Mouse (Mus musculus) kidney, embryonic 16.5 days (tissue): ENCODE results near the gene Col4a6. TPM values are rescaled to one million over a fixed set of nuclear protein-coding genes. Genes with fewer than 3 reads are reported as not detected.

Source experiments
- ATAC-seq: fragments of 200-750 bp; cut with Nextera tagmentation; 2 replicates; pipeline ENCODE4 v1.8.0; 2017; ENCODE audit warnings: moderate TSS enrichment; ENCODE audit not compliant: low FRiP score, low TSS enrichment
- H3K27ac ChIP-seq: fragments of 300-500 bp; sonication (generic); 2 replicates; pipeline ENCODE4 v1.5.1; 2014; ENCODE audit warnings: low read length
- H3K27me3 ChIP-seq: fragments of 300-500 bp; sonication (generic); 2 replicates; pipeline ENCODE4 v1.6.1; 2014; ENCODE audit warnings: low read length, control low read depth, mixed read lengths; ENCODE audit not compliant: insufficient read depth
- H3K36me3 ChIP-seq: fragments of 300-500 bp; sonication (generic); 2 replicates; pipeline ENCODE4 v1.6.1; 2014; ENCODE audit warnings: low read length, control low read depth, mixed read lengths; ENCODE audit not compliant: insufficient read depth
- H3K4me1 ChIP-seq: fragments of 300-500 bp; sonication (generic); 2 replicates; pipeline ENCODE4 v1.6.1; 2014; ENCODE audit warnings: low read length, control low read depth, mixed read lengths; ENCODE audit not compliant: insufficient read depth
- H3K4me2 ChIP-seq: fragments of 300-500 bp; sonication (generic); replicated peaks from 2 replicates; pipeline ENCODE4 v1.6.1; 2014; ENCODE audit warnings: low read depth, low read length
- H3K4me3 ChIP-seq: fragments of 300-500 bp; sonication (generic); 2 replicates; pipeline ENCODE4 v1.5.1; 2014; ENCODE audit warnings: mild to moderate bottlenecking, low read length
- H3K9ac ChIP-seq: fragments of 300-500 bp; sonication (generic); replicated peaks from 2 replicates; pipeline ENCODE4 v1.6.1; 2014; ENCODE audit warnings: low read length
- H3K9me3 ChIP-seq: fragments of 300-500 bp; sonication (generic); 2 replicates; pipeline ENCODE4 v1.6.1; 2016; ENCODE audit warnings: low read length, control low read depth
- WGBS: fragments of 180-500 bp; shearing (Covaris S2); extraction: QIAGEN DNeasy Blood & Tissue Kit; methylation state at CpG from one replicate; pipeline ENCODE4 v1.1.7; 2014; 5-methylcytosine and 5-hydroxymethylcytosine counted together
- polyA plus RNA-seq: library from polyadenylated mRNA; unstranded; fragments of >200 nt; fragmentation: Nextera tagmentation; extraction: Ambion mirVana; gene quantifications from 2 replicates; pipeline ENCODE4 v1.2.1, GENCODE M21; 2015

The Col4a6 gene
- polyA plus RNA-seq, 1 experiment from 2014 or later: 2.6 TPM

GRCm38 (mm10) chrX:141396243-141396642 lies 77.6 kb downstream of the Col4a6 start:
- H3K27ac ChIP-seq: no peak overlapping the region
- ATAC-seq: no peak
- no peak overlapping the region for H3K4me3 ChIP-seq
- H3K9ac ChIP-seq: no peak overlapping the region
- H3K27me3 ChIP-seq: peaks cover 20% of the 10 kb centered on the region
- H3K4me2 ChIP-seq: no peak overlapping the region
- WGBS: 45% methylated on average over 3 of the region's 3 CpGs
- H3K9me3 ChIP-seq: no peaks in the 10 kb centered on the region
- H3K36me3 ChIP-seq: no peaks in the 10 kb centered on the region
- H3K4me1 ChIP-seq: no peaks in the 10 kb centered on the region

- no peak overlapping the region for H3K4me3 ChIP-seq
- H3K36me3 ChIP-seq: no peaks in the 10 kb centered on the region
- 76% methylated on average over 3 of the region's 3 CpGs for WGBS
- H3K27ac ChIP-seq: no peak overlapping the region
- no peak for ATAC-seq
- H3K4me1 ChIP-seq: no peaks in the 10 kb centered on the region
- peaks cover 25% of the 10 kb centered on the region; the same call in 1 of the 2 replicates for H3K27me3 ChIP-seq
- no peak overlapping the region for H3K9ac ChIP-seq
- no peak overlapping the region for H3K4me2 ChIP-seq
- H3K9me3 ChIP-seq: no peaks in the 10 kb centered on the region
Measured at GRCm38 (mm10) chrX:141385399-141386105, 88.3 kb downstream of the Col4a6 start.

- Histone ChIP-seq H3K4me3 (no peak overlapping the region), H3K36me3 (no peaks in the 10 kb centered on the region), H3K9me3 (no peaks in the 10 kb centered on the region), H3K27ac (no peak overlapping the region), H3K4me1 (no peaks in the 10 kb centered on the region), H3K9ac (no peak overlapping the region), H3K4me2 (no peak overlapping the region), H3K27me3 (peaks cover 25% of the 10 kb centered on the region; the same call in 1 of the 2 replicates)
- no peak for ATAC-seq
- WGBS: 64% methylated on average over 2 of the region's 2 CpGs
Measured at GRCm38 (mm10) chrX:141384632-141385031, 89.2 kb downstream of the Col4a6 start.

- Histone ChIP-seq H3K36me3 (no peaks in the 10 kb centered on the region), H3K27ac (no peak overlapping the region), H3K4me1 (no peaks in the 10 kb centered on the region), H3K9me3 (no peaks in the 10 kb centered on the region), H3K9ac (no peak overlapping the region), H3K4me2 (no peak overlapping the region), H3K27me3 (peaks cover 4% of the 10 kb centered on the region; the same call in 1 of the 2 replicates), H3K4me3 (no peak overlapping the region)
- no peak for ATAC-seq
- WGBS: 67% methylated on average over 1 of the region's 1 CpGs
Measured at GRCm38 (mm10) chrX:141370276-141370675, 103.6 kb downstream of the Col4a6 start.

- H3K27me3 ChIP-seq: peaks cover 6% of the 10 kb centered on the region; the same call in 1 of the 2 replicates
- ATAC-seq: no peak
- H3K27ac ChIP-seq: no peak overlapping the region
- H3K4me2 ChIP-seq: no peak overlapping the region
- H3K9me3 ChIP-seq: no peaks in the 10 kb centered on the region
- no peaks in the 10 kb centered on the region for H3K4me1 ChIP-seq
- no peak overlapping the region for H3K4me3 ChIP-seq
- H3K36me3 ChIP-seq: no peaks in the 10 kb centered on the region
- H3K9ac ChIP-seq: no peak overlapping the region
Measured at GRCm38 (mm10) chrX:141363331-141363730, 110.5 kb downstream of the Col4a6 start.

- Histone ChIP-seq H3K9me3 (peaks cover 3% of the 10 kb centered on the region; the same call in 1 of the 2 replicates), H3K4me1 (no peaks in the 10 kb centered on the region), H3K9ac (no peak overlapping the region), H3K27ac (no peak overlapping the region), H3K4me3 (no peak overlapping the region), H3K4me2 (no peak overlapping the region), H3K36me3 (no peaks in the 10 kb centered on the region), H3K27me3 (peaks cover 3% of the 10 kb centered on the region; the same call in 1 of the 2 replicates)
- no peak for ATAC-seq
- 50% methylated on average over 2 of the region's 2 CpGs for WGBS
Measured at GRCm38 (mm10) chrX:141341417-141341816, 132.5 kb downstream of the Col4a6 start.

GRCm38 (mm10) chrX:141328044-141328443 lies 145.8 kb downstream of the Col4a6 start:
- Histone ChIP-seq H3K4me2 (no peak overlapping the region), H3K4me1 (no peaks in the 10 kb centered on the region), H3K9ac (no peak overlapping the region), H3K27me3 (peaks cover 16% of the 10 kb centered on the region; the same call in 1 of the 2 replicates), H3K9me3 (no peaks in the 10 kb centered on the region), H3K36me3 (no peaks in the 10 kb centered on the region), H3K27ac (no peak overlapping the region), H3K4me3 (no peak overlapping the region)
- ATAC-seq: no peak
- 80% methylated on average over 2 of the region's 2 CpGs for WGBS

GRCm38 (mm10) chrX:141324201-141324600 lies 149.7 kb downstream of the Col4a6 start:
- WGBS: 38% methylated on average over 3 of the region's 3 CpGs
- no peak for ATAC-seq

GRCm38 (mm10) chrX:141316217-141316616 lies 157.7 kb downstream of the Col4a6 start:
- Histone ChIP-seq H3K27ac (peak overlapping the region; percentile 55), H3K36me3 (no peaks in the 10 kb centered on the region), H3K9ac (no peak overlapping the region), H3K4me2 (no peak overlapping the region), H3K9me3 (no peaks in the 10 kb centered on the region), H3K4me1 (0 out of 2 replicates have a peak, but pooled peaks cover 5% of the 10 kb centered on the region), H3K4me3 (no peak overlapping the region), H3K27me3 (peaks cover 7% of the 10 kb centered on the region)
- peak; percentile 57; the same call in 1 of the 2 replicates for ATAC-seq
- WGBS: 26% methylated on average over 1 of the region's 1 CpGs

More at GRCm38 (mm10) chrX:141324201-141324600, 149.7 kb downstream of the Col4a6 start:
- Histone ChIP-seq H3K9ac (no peak overlapping the region), H3K27ac (no peak overlapping the region), H3K27me3 (peaks cover 30% of the 10 kb centered on the region), H3K36me3 (no peaks in the 10 kb centered on the region), H3K4me1 (no peaks in the 10 kb centered on the region), H3K4me2 (no peak overlapping the region), H3K9me3 (no peaks in the 10 kb centered on the region), H3K4me3 (no peak overlapping the region)

- no peak overlapping the region for H3K9ac ChIP-seq
- H3K9me3 ChIP-seq: no peaks in the 10 kb centered on the region
- H3K27me3 ChIP-seq: peaks cover 6% of the 10 kb centered on the region
- H3K4me1 ChIP-seq: 0 out of 2 replicates have a peak, but pooled peaks cover 5% of the 10 kb centered on the region
- H3K4me3 ChIP-seq: no peak overlapping the region
- no peak overlapping the region for H3K4me2 ChIP-seq
- 38% methylated on average over 3 of the region's 3 CpGs for WGBS
- no peaks in the 10 kb centered on the region for H3K36me3 ChIP-seq
- no peak for ATAC-seq
- H3K27ac ChIP-seq: peak overlapping the region; percentile 55
Measured at GRCm38 (mm10) chrX:141315795-141316194, 158.1 kb downstream of the Col4a6 start.
